Mouse (Mus musculus): ENCODE results near the gene 4933406M09Rik. TPM values are rescaled to one million over a fixed set of nuclear protein-coding genes. Genes with fewer than 3 reads are reported as not detected.

Gene 4933406M09Rik
- not detected in 2 replicates for polyA plus RNA-seq (2012; rRNA removed)

DNA sequence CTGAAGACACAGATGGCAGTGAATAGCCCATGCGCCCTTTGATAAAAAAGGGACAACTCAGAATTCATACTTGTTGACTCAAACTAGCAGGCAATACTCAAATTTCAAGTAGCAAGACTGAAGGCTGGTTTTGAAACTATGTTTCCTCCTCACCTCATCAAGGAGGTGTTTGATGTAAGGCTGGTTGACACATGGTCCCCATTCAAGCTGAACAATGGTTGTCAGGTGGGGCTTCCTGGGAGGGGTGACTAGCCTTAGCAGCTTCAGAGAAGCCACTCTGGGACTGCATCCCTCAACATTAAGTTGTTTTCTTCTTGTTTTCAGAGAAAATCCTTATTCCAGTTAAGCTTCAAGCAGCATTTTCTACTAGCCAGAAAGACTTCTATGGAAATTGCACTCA is at the start of gene 4933406M09Rik:
TSS of gene 4933406M09Rik (plus strand) at position 275 of the 400 bp plus-strand sequence.

GRCm38 (mm10) chr1:134361857-134362212 is 23.9 kb upstream of the 4933406M09Rik start, which contains the start of gene Tmem183a:
Tmem183a (minus strand) TSS chr1:134361979.

DNA sequence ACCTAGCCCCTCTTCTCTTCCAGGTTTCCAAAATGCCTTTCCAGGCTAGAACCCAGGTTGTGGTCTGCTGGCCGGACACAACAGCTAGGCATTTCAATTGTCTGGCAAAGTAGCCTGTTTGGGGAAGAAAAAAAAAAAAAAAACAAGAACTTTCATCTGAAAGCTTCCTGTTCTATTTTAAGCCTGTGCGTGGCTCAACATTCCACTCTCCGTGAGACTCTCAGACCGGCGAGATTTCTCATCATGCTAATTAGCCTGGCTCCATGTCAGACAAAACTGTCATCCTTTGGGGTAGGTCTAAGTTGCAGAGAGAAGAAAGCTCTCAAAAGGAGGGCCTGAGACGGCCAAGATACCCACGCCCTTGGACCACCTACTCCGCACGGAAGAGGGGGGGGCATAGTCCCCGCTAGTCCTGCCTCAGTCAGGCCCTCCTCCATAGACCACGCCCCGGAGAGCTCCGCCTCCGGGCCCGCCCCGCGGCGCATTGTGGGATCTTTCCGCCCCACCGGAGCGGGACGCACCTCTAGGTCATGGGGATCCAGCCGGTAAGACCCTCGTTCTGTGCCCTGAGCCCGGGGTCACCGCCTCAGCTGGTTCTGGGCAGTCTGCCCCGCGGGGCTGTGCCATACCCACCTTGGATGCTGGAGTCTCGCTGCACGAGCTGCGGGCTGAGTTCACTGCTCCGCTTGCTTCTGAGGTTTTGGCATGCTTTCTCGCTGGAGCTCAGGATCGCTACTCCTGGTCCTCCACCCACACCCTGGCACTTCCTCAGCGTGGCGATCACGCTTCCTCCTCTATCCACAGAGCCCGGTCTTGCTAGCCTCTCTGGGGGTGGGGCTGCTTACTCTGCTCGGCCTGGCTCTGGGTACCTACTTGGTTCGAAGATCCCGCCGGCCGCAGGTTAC is 20.0 kb downstream of the 4933406M09Rik start, which contains the start of gene Cyb5r1:
TSS of gene Cyb5r1 (plus strand) at position 51 of the 905 bp plus-strand sequence.

DNA sequence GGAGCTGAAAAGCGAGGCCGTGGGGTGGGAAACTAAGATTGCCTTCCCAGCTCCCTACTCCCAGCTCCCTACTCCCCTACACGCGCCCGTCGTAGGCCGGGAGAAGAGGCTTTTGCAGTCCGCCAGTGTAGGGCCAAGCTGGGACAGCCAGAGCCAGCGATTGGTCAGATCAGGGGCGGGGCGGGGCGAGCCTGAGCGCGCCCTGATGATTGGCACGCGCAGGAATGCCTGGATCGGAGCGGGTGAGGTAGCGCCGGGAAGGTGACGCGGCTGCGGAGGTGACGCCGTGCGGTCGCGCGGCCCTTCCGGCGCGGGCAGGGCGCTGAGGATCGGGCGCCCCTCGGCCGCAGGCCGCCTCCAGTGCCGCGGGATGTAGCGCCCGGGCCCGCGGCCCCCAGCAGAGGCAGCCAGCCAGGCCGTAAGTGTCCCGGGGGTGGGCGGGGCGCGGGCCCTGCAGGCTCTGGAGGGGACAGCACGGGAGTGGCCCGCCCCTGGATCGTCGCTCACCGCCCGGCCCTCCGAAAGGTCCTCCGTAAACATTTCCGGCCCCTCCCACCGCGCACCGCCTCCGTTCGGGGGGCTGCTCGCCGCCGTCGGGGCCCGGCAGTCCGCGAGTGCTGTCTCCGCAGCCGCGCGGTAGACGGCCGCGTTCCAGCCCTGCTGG is 29.6 kb downstream of the 4933406M09Rik start, which contains the start of gene Adipor1:
TSS of gene Adipor1 (plus strand) at position 211 of the 664 bp plus-strand sequence.

Other genes starting within 250 kb of the 4933406M09Rik start
- 0.87 and 2.3 TPM in 2 replicates for gene Chil1, start 203.8 kb upstream of the 4933406M09Rik start, polyA plus RNA-seq (2012; rRNA removed)
- gene Mybph, start 192.5 kb upstream of the 4933406M09Rik start, polyA plus RNA-seq (2012; rRNA removed): 1.3 and 2.8 TPM in 2 replicates
- 10.2 and 10.5 TPM in 2 replicates for gene Adora1, start 150.5 kb upstream of the 4933406M09Rik start, polyA plus RNA-seq (2012; rRNA removed)
- gene Myog, start 96.0 kb upstream of the 4933406M09Rik start, polyA plus RNA-seq (2012; rRNA removed): 0.51 and 1.1 TPM in 2 replicates
- gene Ppfia4, start 53.0 kb upstream of the 4933406M09Rik start, polyA plus RNA-seq (2012; rRNA removed): 3.7 and 3.8 TPM in 2 replicates
- gene Tmem183a, start 24.0 kb upstream of the 4933406M09Rik start, polyA plus RNA-seq (2012; rRNA removed): 44.1 and 52.2 TPM in 2 replicates
- gene Cyb5r1, start 19.6 kb downstream of the 4933406M09Rik start, polyA plus RNA-seq (2012; rRNA removed): 21.6 and 23.2 TPM in 2 replicates
- gene Adipor1, start 29.4 kb downstream of the 4933406M09Rik start, polyA plus RNA-seq (2012; rRNA removed): 78.1 and 112 TPM in 2 replicates
- gene Klhl12, start 69.6 kb downstream of the 4933406M09Rik start, polyA plus RNA-seq (2012; rRNA removed): 1.1 and 1.4 TPM in 2 replicates
- 3.6 and 4.5 TPM in 2 replicates for gene Rabif, start 108.7 kb downstream of the 4933406M09Rik start, polyA plus RNA-seq (2012; rRNA removed)
- not detected in 2 replicates for gene Mgat4e, start 163.7 kb downstream of the 4933406M09Rik start, polyA plus RNA-seq (2012; rRNA removed)
- 5.6 and 8.5 TPM in 2 replicates for gene Kdm5b, start 174.2 kb downstream of the 4933406M09Rik start, polyA plus RNA-seq (2012; rRNA removed)